Mouse (Mus musculus) intestine, postnatal 0 days (tissue): ENCODE measurements around the gene Hopx. TPM values are rescaled to one million over a fixed set of nuclear protein-coding genes. Genes with fewer than 3 reads are reported as not detected.

ENCODE experiments used
- ATAC-seq: fragments of 200-750 bp; cut with Nextera tagmentation; 2 replicates; pipeline ENCODE4 v1.8.0; 2017; ENCODE audit warnings: mild to moderate bottlenecking, moderate TSS enrichment, moderate library complexity
- H3K27ac ChIP-seq: fragments of 300-500 bp; sonication (generic); 2 replicates; pipeline ENCODE4 v1.5.1; 2014; ENCODE audit warnings: mild to moderate bottlenecking, low read depth, low read length, moderate library complexity
- H3K27me3 ChIP-seq: fragments of 300-500 bp; sonication (generic); replicated peaks from 2 replicates; pipeline ENCODE4 v1.6.1; 2014; ENCODE audit warnings: low read length, mixed read lengths; ENCODE audit not compliant: control insufficient read depth, insufficient read depth
- H3K36me3 ChIP-seq: fragments of 300-500 bp; sonication (generic); 2 replicates; pipeline ENCODE4 v1.6.1; 2014; ENCODE audit warnings: mild to moderate bottlenecking, moderate library complexity; ENCODE audit not compliant: control insufficient read depth, insufficient read depth
- H3K4me1 ChIP-seq: fragments of 300-500 bp; sonication (generic); replicated peaks from 2 replicates; pipeline ENCODE4 v1.6.1; 2014; ENCODE audit warnings: antibody characterized with exemption, low read length, mixed read lengths; ENCODE audit not compliant: control insufficient read depth, insufficient read depth
- H3K4me2 ChIP-seq: fragments of 300-500 bp; sonication (generic); replicated peaks from 2 replicates; pipeline ENCODE4 v1.6.1; 2014; ENCODE audit warnings: low read depth, mild to moderate bottlenecking, moderate library complexity
- H3K4me3 ChIP-seq: fragments of 300-500 bp; sonication (generic); 2 replicates; pipeline ENCODE4 v1.5.1; 2014; ENCODE audit warnings: low read depth, low read length
- H3K9ac ChIP-seq: fragments of 300-500 bp; sonication (generic); 2 replicates; pipeline ENCODE4 v1.6.1; 2014; ENCODE audit warnings: mild to moderate bottlenecking, low read depth, low read length
- H3K9me3 ChIP-seq: fragments of 300-500 bp; sonication (generic); 2 replicates; pipeline ENCODE4 v1.6.1; 2016; ENCODE audit warnings: mixed run types; ENCODE audit not compliant: control insufficient read depth
- CTCF ChIP-seq: sonication (generic); IDR thresholded peaks from 2 replicates; pipeline ENCODE4 v1.5.1; 2016; ENCODE audit warnings: low read depth, mild to moderate bottlenecking, control low read depth, antibody characterized with exemption, moderate library complexity
- WGBS: fragments of 180-500 bp; shearing (Covaris S2); extraction: QIAGEN DNeasy Blood & Tissue Kit; methylation state at CpG from one replicate; pipeline ENCODE4 v1.1.7; 2014; 5-methylcytosine and 5-hydroxymethylcytosine counted together
- polyA plus RNA-seq: library from polyadenylated mRNA; unstranded; fragments of >200 nt; fragmentation: Nextera tagmentation; extraction: Ambion mirVana; gene quantifications from 2 replicates; pipeline ENCODE4 v1.2.1, GENCODE M21; 2015

Hopx gene
- polyA plus RNA-seq, 1 experiment from 2014 or later, result 10.5 TPM

- H3K9ac ChIP-seq, result no peak overlapping the region
- no peaks in the 10 kb centered on the region for H3K9me3 ChIP-seq
- no peak for TF ChIP-seq CTCF
- H3K4me3 ChIP-seq, result 0 out of 2 replicates have a peak overlapping the region, but pooled peaks have one; percentile 2
- H3K4me1 ChIP-seq, result no peaks in the 10 kb centered on the region; the same call in 1 of the 2 replicates
- no peaks in the 10 kb centered on the region; the same call in none of the 2 replicates for H3K36me3 ChIP-seq
- H3K4me2 ChIP-seq, result peak overlapping the region; percentile 96
- 42% methylated on average over 5 of the region's 5 CpGs for WGBS
- no peak overlapping the region for H3K27ac ChIP-seq
- H3K27me3 ChIP-seq, result no peaks in the 10 kb centered on the region
- ATAC-seq, result no peak
These were observed 22.4 kb downstream of the Hopx start for GRCm38 (mm10) chr5:77092531-77092930.

- H3K4me1 ChIP-seq, result no peaks in the 10 kb centered on the region; the same call in 1 of the 2 replicates
- H3K9ac ChIP-seq, result no peak overlapping the region
- H3K27ac ChIP-seq, result no peak overlapping the region
- H3K36me3 ChIP-seq, result no peaks in the 10 kb centered on the region; the same call in none of the 2 replicates
- no peaks in the 10 kb centered on the region for H3K9me3 ChIP-seq
- no peak for TF ChIP-seq CTCF
- H3K4me2 ChIP-seq, result no peak overlapping the region
- H3K4me3 ChIP-seq, result no peak overlapping the region
- WGBS, result 74% methylated on average over 3 of the region's 3 CpGs
- no peaks in the 10 kb centered on the region for H3K27me3 ChIP-seq
- no peak for ATAC-seq
These were observed 23.0 kb downstream of the Hopx start for GRCm38 (mm10) chr5:77091923-77092322.

GRCm38 (mm10) chr5:77090521-77091096 lies 24.3 kb downstream of the Hopx start:
- TF ChIP-seq CTCF, result no peak
- WGBS, result 61% methylated on average over 5 of the region's 5 CpGs
- Histone ChIP-seq H3K4me1 (no peaks in the 10 kb centered on the region; the same call in 1 of the 2 replicates), H3K4me2 (no peak overlapping the region), H3K9me3 (no peaks in the 10 kb centered on the region), H3K9ac (no peak overlapping the region), H3K36me3 (no peaks in the 10 kb centered on the region; the same call in none of the 2 replicates), H3K4me3 (no peak overlapping the region), H3K27me3 (no peaks in the 10 kb centered on the region), H3K27ac (no peak overlapping the region)
- ATAC-seq, result no peak

- no peaks in the 10 kb centered on the region; the same call in none of the 2 replicates for H3K36me3 ChIP-seq
- H3K9me3 ChIP-seq, result no peaks in the 10 kb centered on the region
- no peak overlapping the region for H3K4me2 ChIP-seq
- no peak overlapping the region for H3K9ac ChIP-seq
- no peaks in the 10 kb centered on the region for H3K27me3 ChIP-seq
- H3K27ac ChIP-seq, result no peak overlapping the region
- WGBS, result 92% methylated on average over 8 of the region's 8 CpGs
- H3K4me1 ChIP-seq, result no peaks in the 10 kb centered on the region; the same call in 1 of the 2 replicates
- H3K4me3 ChIP-seq, result no peak overlapping the region
- no peak for ATAC-seq
- TF ChIP-seq CTCF, result no peak
These were observed 25.0 kb downstream of the Hopx start for GRCm38 (mm10) chr5:77089901-77090300.

GRCm38 (mm10) chr5:77089294-77089693 lies 25.6 kb downstream of the Hopx start:
- no peaks in the 10 kb centered on the region for H3K27me3 ChIP-seq
- H3K9ac ChIP-seq, result no peak overlapping the region
- no peaks in the 10 kb centered on the region; the same call in 1 of the 2 replicates for H3K4me1 ChIP-seq
- WGBS, result 33% methylated on average over 1 of the region's 1 CpGs
- peak; percentile 89 for TF ChIP-seq CTCF
- no peaks in the 10 kb centered on the region for H3K9me3 ChIP-seq
- no peak for ATAC-seq
- no peak overlapping the region for H3K4me3 ChIP-seq
- no peaks in the 10 kb centered on the region; the same call in none of the 2 replicates for H3K36me3 ChIP-seq
- no peak overlapping the region for H3K27ac ChIP-seq
- H3K4me2 ChIP-seq, result no peak overlapping the region

GRCm38 (mm10) chr5:77087122-77087521 lies 27.8 kb downstream of the Hopx start:
- Histone ChIP-seq H3K27ac (no peak overlapping the region), H3K4me3 (no peak overlapping the region), H3K36me3 (no peaks in the 10 kb centered on the region; the same call in none of the 2 replicates), H3K9ac (no peak overlapping the region), H3K9me3 (no peaks in the 10 kb centered on the region), H3K4me2 (no peak overlapping the region), H3K4me1 (no peaks in the 10 kb centered on the region), H3K27me3 (no peaks in the 10 kb centered on the region)
- no peak for TF ChIP-seq CTCF
- 74% methylated on average over 3 of the region's 3 CpGs for WGBS
- ATAC-seq, result no peak
